ENCODE assay signal across 20 mouse cellular contexts in genomic region chr10:41472534-41472933, GRCm38 (mm10). TPM values are rescaled to one million over a fixed set of nuclear protein-coding genes. Genes with fewer than 3 reads are reported as not detected.
DNase-seq lines count a peak whose midpoint lies in the region; ATAC-seq and TF ChIP-seq lines count a peak whose summit lies in the region.
"Had no signal": no experiment of that assay in that cellular context is flagged by ENCODE, and none has a peak within 500 bp of the region (broad histone marks: within the 10 kb centered on the region; RNA-seq: fewer than 3 reads in every experiment).

No protein-coding gene starts in this region.

- H3K4me2 ChIP-seq in lung, embryonic 16.5 days (ENCODE audit: low read depth, low read length): no peak overlapping the region
- H3K4me2 ChIP-seq: embryonic facial prominence, embryonic 13.5 days; forebrain, embryonic 12.5 days; heart, embryonic 15.5 days; hindbrain, embryonic 14.5 days; intestine, embryonic 15.5 days had no signal

- no peak for TF ChIP-seq POLR2A in MEL (IDR thresholded peaks at IDR 0.05; ENCODE audit: control insufficient read depth in 1 of 2, insufficient read depth in 1 of 2, low read depth in 1 of 2, low read length in 2 of 2, poor library complexity in 1 of 2)
- no peak for TF ChIP-seq POLR2A in small intestine, adult 2 months (IDR thresholded peaks at IDR 0.05; ENCODE audit: low read depth, low read length)

- no peak overlapping the region for H3K4me3 ChIP-seq in lung, embryonic 16.5 days (ENCODE audit: low read length)
- H3K4me3 ChIP-seq in MEL (ENCODE audit: control insufficient read depth in 1 of 2, insufficient read depth in 1 of 2, low read depth in 2 of 2, low read length in 2 of 2): no peak overlapping the region
- H3K4me3 ChIP-seq in small intestine, adult 2 months (ENCODE audit: low read depth, low read length): no peak overlapping the region
- H3K4me3 ChIP-seq: embryonic facial prominence, embryonic 13.5 days; forebrain, embryonic 12.5 days; heart, adult 2 months; heart, embryonic 15.5 days; intestine, embryonic 15.5 days had no signal

- no peak for ATAC-seq in lung, embryonic 16.5 days (ENCODE audit: low read depth)
- ATAC-seq: forebrain, embryonic 16.5 days; intestine, embryonic 15.5 days had no signal

- TF ChIP-seq EP300 in MEL (IDR thresholded peaks at IDR 0.05; ENCODE audit: low read depth in 1 of 2, low read length in 2 of 2): 0 out of 4 replicates have a peak, but pooled peaks of 1 of the 2 experiments have one; percentile 5

- no peaks in the 10 kb centered on the region for H3K79me2 ChIP-seq in MEL (ENCODE audit: control insufficient read depth, insufficient read depth, low read length, poor library complexity)

- peaks cover 24% of the 10 kb centered on the region for H3K4me1 ChIP-seq in lung, embryonic 16.5 days (replicated peaks; ENCODE audit: control insufficient read depth, insufficient read depth, low read length)
- H3K4me1 ChIP-seq in MEL (ENCODE audit: control insufficient read depth in 1 of 2, insufficient read depth in 2 of 2, low read length in 2 of 2): peaks cover 18 to 38% of the 10 kb centered on the region in 2 experiments
- peaks cover 34% of the 10 kb centered on the region for H3K4me1 ChIP-seq in small intestine, adult 2 months (ENCODE audit: control insufficient read depth, insufficient read depth, insufficient read length, low read length)

- TF ChIP-seq CTCF in MEL (IDR thresholded peaks at IDR 0.05 in 2 of 3, conservative IDR thresholded peaks at IDR 0.05 in 1 of 3; ENCODE audit: control insufficient read depth in 1 of 3, insufficient read depth in 1 of 3, low read depth in 2 of 3, low read length in 3 of 3, poor library complexity in 1 of 3, severe bottlenecking in 1 of 3): no peak
- TF ChIP-seq CTCF in small intestine, adult 2 months (IDR thresholded peaks at IDR 0.05; ENCODE audit: extremely low read depth, insufficient read length, insufficient replicate concordance, low read depth, low read length): no peak

- no peaks in the 10 kb centered on the region for H3K27me3 ChIP-seq in lung, embryonic 16.5 days (ENCODE audit: control insufficient read depth, insufficient read depth, low read depth, low read length)
- no peaks in the 10 kb centered on the region for H3K27me3 ChIP-seq in MEL (ENCODE audit: control insufficient read depth in 1 of 2, insufficient read depth in 2 of 2, low read length in 2 of 2)
- H3K27me3 ChIP-seq in small intestine, adult 2 months (ENCODE audit: control insufficient read depth, insufficient read depth, low read length): no peaks in the 10 kb centered on the region
- H3K27me3 ChIP-seq: embryonic facial prominence, embryonic 13.5 days; forebrain, embryonic 12.5 days; heart, embryonic 15.5 days; intestine, embryonic 15.5 days had no signal

- no peak for TF ChIP-seq RAD21 in MEL (IDR thresholded peaks at IDR 0.05; ENCODE audit: low read depth, low read length)

- H3K36me3 ChIP-seq in lung, embryonic 16.5 days (ENCODE audit: control insufficient read depth, insufficient read depth, low read length): no peaks in the 10 kb centered on the region
- H3K36me3 ChIP-seq in MEL (ENCODE audit: control insufficient read depth in 1 of 2, insufficient read depth in 2 of 2, low read length in 2 of 2): peaks cover 0 to 29% of the 10 kb centered on the region in 2 experiments; a peak in 2 of 4 replicates
- H3K36me3 ChIP-seq in small intestine, adult 2 months (ENCODE audit: control insufficient read depth, insufficient read depth, low read length): 0 out of 2 replicates have a peak, but pooled peaks cover under 1% of the 10 kb centered on the region
- H3K36me3 ChIP-seq: heart, embryonic 15.5 days; intestine, embryonic 15.5 days had no signal

- H3K27ac ChIP-seq in lung, embryonic 16.5 days (ENCODE audit: low read length): 0 out of 2 replicates have a peak overlapping the region, but pooled peaks have one; percentile 16
- no peak overlapping the region for H3K27ac ChIP-seq in MEL (ENCODE audit: control insufficient read depth, low read depth, low read length)
- H3K27ac ChIP-seq in small intestine, adult 2 months (ENCODE audit: insufficient read depth, low read depth, low read length): peak overlapping the region; percentile 97
- H3K27ac ChIP-seq: embryonic facial prominence, embryonic 13.5 days; forebrain, embryonic 12.5 days; heart, adult 2 months; hindbrain, embryonic 14.5 days; intestine, embryonic 15.5 days had no signal

- no peaks in the 10 kb centered on the region for H3K9me3 ChIP-seq in lung, embryonic 16.5 days (ENCODE audit: control insufficient read depth, low read length)
- no peaks in the 10 kb centered on the region for H3K9me3 ChIP-seq in MEL (replicated peaks; ENCODE audit: insufficient read depth, low read length)
- H3K9me3 ChIP-seq: embryonic facial prominence, embryonic 13.5 days; forebrain, embryonic 12.5 days; heart, embryonic 15.5 days; intestine, embryonic 15.5 days had no signal

- H3K9ac ChIP-seq in lung, embryonic 16.5 days (ENCODE audit: low read length): no peak overlapping the region
- H3K9ac ChIP-seq in MEL (ENCODE audit: control insufficient read depth, low read depth, low read length, poor library complexity, severe bottlenecking): no peak overlapping the region
- H3K9ac ChIP-seq: embryonic facial prominence, embryonic 13.5 days; forebrain, embryonic 12.5 days; heart, embryonic 15.5 days; hindbrain, embryonic 14.5 days; intestine, embryonic 15.5 days had no signal

- DNase-seq in lung, postnatal 4 days: no peak
- peak; percentile 52 for DNase-seq in ES-CJ7 (ENCODE audit: low read depth, low spot score)
- DNase-seq in MEL (ENCODE audit: low read depth, low spot score): no peak
- DNase-seq in gastrocnemius, postnatal 25 days: no peak
- no peak for DNase-seq in kidney, postnatal 36 days
- DNase-seq: adrenal gland, postnatal 10 days; cerebellum, adult 18-20 months; cerebellum, adult 9-11 months; cerebellum, postnatal 36 days; gastrocnemius, postnatal 10 days; heart, adult 2 months; heart, postnatal 14 days had no signal

TF ChIP-seq in MEL, 35 proteins besides CTCF, POLR2A, EP300 and RAD21:
- no peak for TF ChIP-seq TCF12 (IDR thresholded peaks at IDR 0.05; ENCODE audit: low read depth, low read length)
- peak; percentile 66; the same call in 1 of the 2 replicates for TF ChIP-seq RCOR1 (IDR thresholded peaks at IDR 0.05; ENCODE audit: low read depth, low read length)

RNA-seq across cellular contexts. Expression of gene Mical1, which starts 3.6 kb away (rescaled TPM):
- 64.8 and 70.9 TPM in 2 replicates for polyA plus RNA-seq in lung, embryonic 16.5 days (2015; fragmentation: Nextera tagmentation; extraction: Ambion mirVana)
- 1.3 and 4.3 TPM in 2 replicates for total RNA-seq in MEL (2012; rRNA removed)
- polyA plus RNA-seq in MEL (2012; ENCODE audit: insufficient read depth in 1 of 2, insufficient read length in 2 of 2, low read depth in 1 of 2, low replicate concordance in 2 of 2, missing spikeins in 1 of 2): 10 to 100 TPM in 1 of 2 experiments, not detected in 1; 15.7 TPM
- 78.0 and 164 TPM in 2 replicates for polyA plus RNA-seq in small intestine, adult 2 months (2012; rRNA removed)
- 1 to 10 TPM; 6.9 to 8.1 TPM for total RNA-seq in gastrocnemius, postnatal 25 days (2021)

RNA-seq across cellular contexts. Expression of gene Smpd2, which starts 17.6 kb away (rescaled TPM):
- polyA plus RNA-seq in lung, embryonic 16.5 days (2015; fragmentation: Nextera tagmentation; extraction: Ambion mirVana): 71.2 and 71.4 TPM in 2 replicates
- total RNA-seq in MEL (2012; rRNA removed): 0.04 and 0.07 TPM in 2 replicates
- polyA plus RNA-seq in MEL (2012; ENCODE audit: insufficient read depth in 1 of 2, insufficient read length in 2 of 2, low read depth in 1 of 2, low replicate concordance in 2 of 2, missing spikeins in 1 of 2): under 1 TPM in 1 of 2 experiments, not detected in 1; 0.42 TPM
- polyA plus RNA-seq in small intestine, adult 2 months (2012; rRNA removed): 49.9 and 121 TPM in 2 replicates
- 10 to 100 TPM in 1 of 2 experiments, 1 to 10 TPM in 1; 9.5 to 12.0 TPM for total RNA-seq in gastrocnemius, postnatal 25 days (2021)

RNA-seq across cellular contexts. Expression of gene Ppil6, which starts 17.7 kb away (rescaled TPM):
- polyA plus RNA-seq in lung, embryonic 16.5 days (2015; fragmentation: Nextera tagmentation; extraction: Ambion mirVana): 4.0 and 6.4 TPM in 2 replicates
- not detected in 2 replicates for total RNA-seq in MEL (2012; rRNA removed)
- not detected for polyA plus RNA-seq in MEL (2012; ENCODE audit: insufficient read depth in 1 of 2, insufficient read length in 2 of 2, low read depth in 1 of 2, low replicate concordance in 2 of 2, missing spikeins in 1 of 2)
- 0.15 TPM in 1 of 2 replicates, not detected in the other for polyA plus RNA-seq in small intestine, adult 2 months (2012; rRNA removed)
- not detected for total RNA-seq in gastrocnemius, postnatal 25 days (2021)
- total RNA-seq: gastrocnemius, postnatal 10 days had no signal

RNA-seq across cellular contexts. Expression of gene Zbtb24, which starts 22.4 kb away (rescaled TPM):
- 18.3 and 18.7 TPM in 2 replicates for polyA plus RNA-seq in lung, embryonic 16.5 days (2015; fragmentation: Nextera tagmentation; extraction: Ambion mirVana)
- 7.6 and 8.4 TPM in 2 replicates for total RNA-seq in MEL (2012; rRNA removed)
- polyA plus RNA-seq in MEL (2012; ENCODE audit: insufficient read depth in 1 of 2, insufficient read length in 2 of 2, low read depth in 1 of 2, low replicate concordance in 2 of 2, missing spikeins in 1 of 2): 10 to 100 TPM in 1 of 2 experiments, not detected in 1; 11.0 TPM
- polyA plus RNA-seq in small intestine, adult 2 months (2012; rRNA removed): 7.0 and 15.7 TPM in 2 replicates
- total RNA-seq in gastrocnemius, postnatal 25 days (2021): 1 to 10 TPM; 3.5 to 3.7 TPM

RNA-seq across cellular contexts. Expression of gene Cd164, which starts 46.7 kb away (rescaled TPM):
- polyA plus RNA-seq in lung, embryonic 16.5 days (2015; fragmentation: Nextera tagmentation; extraction: Ambion mirVana): 169 and 185 TPM in 2 replicates
- total RNA-seq in MEL (2012; rRNA removed): 21.4 and 23.6 TPM in 2 replicates
- polyA plus RNA-seq in MEL (2012; ENCODE audit: insufficient read depth in 1 of 2, insufficient read length in 2 of 2, low read depth in 1 of 2, low replicate concordance in 2 of 2, missing spikeins in 1 of 2): 10 to 100 TPM in 1 of 2 experiments, not detected in 1; 59.4 TPM
- 56.9 and 81.6 TPM in 2 replicates for polyA plus RNA-seq in small intestine, adult 2 months (2012; rRNA removed)
- total RNA-seq in gastrocnemius, postnatal 25 days (2021): 100 to 1,000 TPM; 114 to 119 TPM

Comparison
In these comparisons a context has a peak if more than half of its experiments do, and no peak if none do; other contexts are left out.
1. RNA of gene Smpd2, which starts 17.6 kb away (polyA plus RNA-seq): 49.9 to 121 TPM in small intestine, adult 2 months and 71.2 to 71.4 TPM in lung, embryonic 16.5 days; 0.42 TPM in MEL; every median in the first group is over 10 times any median in the second.